Mouse (Mus musculus) right cerebral cortex, postnatal 36 days (tissue): ENCODE measurements around the gene Scp2.
"Not testable (repeated sequence)": the region's sequence is repeated elsewhere in the genome, so short reads cannot be mapped to it uniquely, and the experiment has no call there.

Experiments used
- DNase-seq, 2 experiments: peaks; one replicate each; pipeline ENCODE4 v3.0.0; 2022; ENCODE audit warnings: low spot score in 2 of 2, mixed read lengths in 1 of 2

Gene Scp2

DNA sequence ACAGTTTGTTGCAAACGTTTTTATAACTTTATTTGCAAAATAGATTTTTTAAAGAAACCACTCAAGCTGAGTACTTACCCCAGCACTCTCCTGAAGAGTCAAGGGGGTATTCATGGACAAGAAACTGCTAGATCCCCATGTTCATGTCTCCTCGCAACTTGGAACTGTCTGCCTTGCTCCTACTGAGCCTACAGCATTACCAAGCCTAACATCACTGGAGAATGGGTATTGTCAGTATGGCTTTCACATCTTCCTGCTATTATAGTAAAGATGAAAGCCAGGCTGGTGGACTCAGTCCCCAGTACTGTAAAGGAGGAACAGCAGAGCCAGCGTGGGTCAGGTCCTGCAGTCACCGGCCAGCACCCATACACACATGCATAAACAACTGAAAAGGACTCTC is 48.5 kb downstream of the Scp2 start, which contains the start of gene Podn:
Podn (minus strand) TSS at position 101 of the 400 bp plus-strand sequence.
- DNase-seq, result no peak

DNA sequence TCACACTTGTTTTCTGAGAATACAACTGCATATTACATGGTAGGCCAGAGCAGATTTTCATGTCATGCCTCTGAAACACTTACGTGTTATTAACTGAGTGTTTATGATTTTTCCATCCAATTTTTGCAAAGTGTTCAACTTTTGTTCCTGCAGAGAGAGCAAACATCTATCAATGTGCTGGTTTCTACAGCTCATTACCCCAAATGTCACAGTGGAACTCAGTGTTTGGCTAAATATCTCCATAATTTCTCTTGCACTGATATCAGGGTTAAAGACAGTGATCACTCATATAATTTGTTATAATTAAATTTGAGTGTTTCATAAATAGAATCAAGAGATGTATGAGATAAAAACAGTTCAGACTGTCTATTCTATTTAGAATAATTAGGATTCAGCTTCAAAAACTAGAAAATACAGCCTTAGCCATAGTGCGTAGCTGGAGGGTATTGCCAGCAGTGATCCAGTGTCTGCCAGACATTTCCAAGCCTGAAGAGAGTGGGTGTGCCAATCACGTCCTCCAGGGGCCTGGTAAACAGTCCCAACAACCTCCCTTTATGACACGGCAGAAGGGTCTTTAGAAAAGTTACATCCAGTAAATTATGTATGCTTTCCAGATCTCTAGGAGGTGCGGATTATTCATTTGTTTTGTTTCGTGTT is 51.9 kb downstream of the Scp2 start:
- no peak for DNase-seq

DNA sequence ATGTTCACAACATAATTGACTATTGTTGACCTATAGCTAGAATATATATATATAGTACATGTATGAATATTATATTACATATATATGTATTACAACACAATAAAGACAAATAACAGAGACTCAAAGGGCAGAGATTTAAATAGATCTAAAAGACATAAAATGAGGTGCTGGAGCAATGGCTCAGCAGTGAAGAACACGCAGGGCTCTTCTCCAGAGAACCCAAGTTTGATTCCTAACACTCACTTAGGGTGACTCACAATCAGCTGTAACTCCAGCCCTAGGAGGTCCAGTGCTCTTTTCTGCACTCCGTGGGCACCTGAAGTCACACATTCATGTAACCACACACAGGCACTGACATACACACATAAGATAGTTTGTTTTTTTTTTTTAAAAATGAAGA is 60.8 kb downstream of the Scp2 start:
- no peak for DNase-seq

DNA sequence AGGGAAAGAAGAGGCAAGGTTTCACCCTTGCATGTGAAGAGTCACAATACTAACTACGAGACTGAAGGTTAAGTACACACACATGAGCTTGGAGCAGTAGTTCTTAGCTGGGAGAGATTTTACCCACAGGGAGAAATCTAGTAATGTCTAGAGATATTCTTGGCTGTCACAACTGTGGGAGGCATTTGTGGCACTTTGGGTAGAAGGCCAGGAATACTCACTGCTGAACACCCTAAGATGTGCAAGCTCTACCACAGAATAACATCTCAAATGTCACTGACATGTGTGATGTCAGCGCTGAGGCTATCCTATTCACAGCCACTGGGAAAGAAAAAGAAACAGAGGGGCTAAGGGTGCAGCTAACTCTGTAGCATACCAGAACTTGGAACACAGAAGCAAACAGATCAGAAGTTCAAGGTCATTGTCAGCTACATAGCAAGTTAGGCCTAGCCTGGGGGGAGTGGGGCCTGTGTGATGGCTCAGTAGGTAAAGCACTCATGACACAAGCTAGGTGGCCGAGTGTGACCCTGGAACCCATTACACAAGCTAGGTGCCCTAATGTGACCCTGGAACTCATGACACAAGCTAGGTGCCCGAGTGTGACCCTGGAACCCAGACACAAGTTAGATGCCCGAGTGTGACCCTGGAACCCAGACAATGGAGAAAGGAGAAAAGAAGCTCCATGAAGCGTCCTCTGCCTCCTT is 61.6 kb downstream of the Scp2 start:
- no peak for DNase-seq

DNA sequence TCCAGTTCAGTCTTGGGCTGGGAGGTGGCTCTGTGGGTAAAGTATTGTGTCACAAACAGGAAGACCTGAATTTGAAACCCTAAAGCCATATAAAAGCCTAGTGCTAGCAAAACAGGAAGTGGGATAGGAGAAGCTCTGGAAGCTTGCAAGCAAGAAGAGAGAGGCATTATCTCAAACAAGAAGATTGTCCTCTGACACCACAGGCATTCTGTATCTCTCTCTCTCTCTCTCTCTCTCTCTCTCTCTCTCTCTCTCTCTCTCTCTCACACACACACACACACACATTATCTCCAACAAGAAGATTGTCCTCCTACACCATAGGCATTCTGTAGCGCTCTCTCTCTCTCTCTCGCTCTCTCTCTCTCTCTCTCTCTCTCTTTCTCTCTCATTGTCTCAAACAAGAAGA is 62.4 kb downstream of the Scp2 start:
- no peak for DNase-seq

DNA sequence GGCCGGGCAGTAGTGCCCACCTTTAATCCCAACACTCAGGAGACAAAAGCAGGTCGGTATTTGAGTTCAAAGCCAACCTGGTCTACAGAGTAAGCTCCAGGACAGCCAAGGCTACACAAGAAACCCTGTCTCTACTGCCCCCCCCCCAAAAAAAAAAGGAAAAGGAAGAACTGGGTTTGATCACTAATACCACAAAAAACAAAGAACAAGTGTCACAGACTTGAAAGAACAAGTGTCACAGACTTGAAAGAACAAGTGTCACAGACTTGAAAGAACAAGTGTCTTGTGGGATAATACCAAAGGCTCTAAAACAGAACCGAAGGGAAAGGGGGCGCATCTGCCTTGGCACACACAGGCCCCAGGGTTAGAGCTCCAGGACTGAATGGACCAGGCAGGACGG is 63.9 kb downstream of the Scp2 start:
- DNase-seq, result no peak

DNA sequence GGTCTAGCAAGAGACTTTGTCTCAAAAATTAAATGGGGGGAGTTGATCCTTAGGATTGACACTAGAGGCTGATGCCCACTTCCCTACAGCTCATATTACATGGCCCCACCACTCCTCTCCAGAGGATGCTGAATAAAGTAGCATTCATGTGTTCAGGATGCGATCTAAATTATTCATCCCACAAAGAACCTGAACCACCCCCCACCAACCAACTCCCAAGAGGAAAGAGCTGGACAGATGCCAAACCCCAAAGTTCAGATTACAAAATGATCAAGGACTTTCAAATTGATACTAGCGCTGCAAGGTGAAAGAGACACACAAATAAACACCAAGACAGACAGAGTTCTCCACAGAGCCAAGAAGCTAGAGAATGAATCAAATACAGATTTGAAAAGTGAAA is 65.0 kb downstream of the Scp2 start:
- no peak for DNase-seq

DNA sequence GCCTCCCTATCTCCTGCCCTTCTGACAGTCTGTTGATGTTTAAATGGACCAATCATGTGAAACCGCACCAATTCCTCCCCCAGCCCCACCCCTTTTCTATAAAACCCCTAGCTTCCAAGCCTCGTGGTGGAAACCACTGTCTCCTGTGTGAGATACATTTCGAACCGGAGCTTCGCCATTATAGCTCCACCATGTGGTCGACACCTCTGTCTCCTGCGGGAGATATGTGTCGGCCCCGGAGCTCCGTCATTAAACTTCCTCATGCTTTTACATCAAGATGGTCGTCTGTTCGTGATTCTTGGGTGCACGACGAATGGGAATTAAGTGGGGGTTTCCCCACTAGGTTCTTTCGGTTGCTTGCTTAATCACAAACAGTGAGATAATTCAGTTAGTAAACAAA is 65.6 kb downstream of the Scp2 start:
- DNase-seq, result not testable (repeated sequence)

DNA sequence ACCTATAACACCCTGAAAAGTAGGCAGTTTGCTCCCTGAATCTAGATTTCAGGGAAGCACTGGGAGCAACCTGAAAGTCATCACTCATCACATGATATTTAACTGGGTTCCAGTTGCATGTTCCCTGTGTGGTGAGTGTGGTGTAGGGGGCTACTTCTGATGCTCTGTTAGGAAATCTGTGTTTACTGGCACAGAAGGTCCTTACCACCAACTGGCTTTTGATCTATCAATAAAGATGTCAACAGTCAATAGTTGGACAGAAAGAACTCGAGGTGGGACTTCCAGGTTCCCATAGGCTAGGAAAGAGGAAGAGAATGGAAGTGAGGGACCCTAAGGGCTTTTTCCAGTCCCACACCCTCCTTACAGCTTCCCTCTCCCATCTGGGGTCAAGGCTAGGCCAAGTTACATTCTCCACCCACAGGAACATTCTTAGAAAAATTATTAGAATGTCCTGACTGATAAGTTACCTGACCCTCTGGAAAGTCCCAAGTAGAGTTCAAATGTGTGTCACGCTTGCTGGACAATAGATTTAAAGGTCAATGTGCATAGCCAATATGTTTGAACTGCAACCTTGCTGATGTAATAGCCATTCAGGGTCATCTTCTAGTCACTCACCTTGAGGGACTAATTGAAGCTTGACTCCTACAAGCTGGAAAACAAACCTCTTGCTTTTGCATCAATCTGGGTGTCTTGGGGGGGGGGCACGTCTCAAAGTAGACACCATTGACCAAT is 67.4 kb downstream of the Scp2 start:
- DNase-seq, result no peak

DNA sequence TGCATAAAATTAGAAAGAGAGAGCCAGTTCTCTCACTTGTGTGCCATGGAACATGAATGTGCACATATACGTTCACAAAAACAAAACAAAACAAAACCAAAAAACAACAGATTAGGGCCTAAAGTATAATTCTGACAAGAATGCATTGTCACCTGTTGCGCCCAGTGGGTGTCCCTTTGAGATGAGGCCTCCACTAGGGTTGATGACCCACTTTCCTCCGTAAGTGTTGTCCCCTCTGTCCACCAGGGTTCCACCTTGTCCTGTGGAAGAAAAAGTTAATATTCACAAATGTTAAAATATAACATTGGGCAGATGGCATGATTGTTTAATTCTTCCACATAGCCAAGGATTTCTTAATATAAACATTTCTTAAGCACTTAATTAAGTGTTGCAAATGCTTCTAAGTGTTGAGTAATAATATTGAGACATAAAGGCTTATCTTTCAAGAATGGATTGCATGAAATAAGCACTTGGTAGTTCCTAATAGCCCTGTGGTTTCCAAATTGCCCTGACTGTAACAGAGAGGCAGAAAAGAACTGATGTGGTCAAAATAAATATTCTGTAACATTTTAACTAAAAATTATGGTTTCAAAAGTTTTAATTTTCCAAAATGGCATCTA is 70.5 kb downstream of the Scp2 start:
- DNase-seq, result no peak

DNA sequence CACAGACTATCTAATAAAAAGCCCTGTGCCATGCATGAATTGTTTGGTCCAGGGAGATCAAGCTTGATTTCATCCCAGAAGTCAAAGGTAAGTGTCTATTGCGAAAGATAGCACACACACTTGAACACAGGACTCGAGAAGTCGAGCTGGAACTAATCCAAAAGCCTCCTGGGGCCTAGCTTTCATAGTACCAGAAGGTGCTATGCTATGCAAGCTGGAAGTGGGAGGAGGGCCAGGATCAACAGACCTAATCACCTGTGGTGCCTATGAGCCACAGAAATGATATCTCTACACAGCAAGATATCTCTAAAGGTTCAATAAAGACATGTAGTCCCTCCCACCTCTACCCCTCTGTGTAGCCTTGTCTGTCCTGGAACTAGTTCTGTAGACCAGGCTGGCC is 72.7 kb downstream of the Scp2 start:
- DNase-seq, result no peak

DNA sequence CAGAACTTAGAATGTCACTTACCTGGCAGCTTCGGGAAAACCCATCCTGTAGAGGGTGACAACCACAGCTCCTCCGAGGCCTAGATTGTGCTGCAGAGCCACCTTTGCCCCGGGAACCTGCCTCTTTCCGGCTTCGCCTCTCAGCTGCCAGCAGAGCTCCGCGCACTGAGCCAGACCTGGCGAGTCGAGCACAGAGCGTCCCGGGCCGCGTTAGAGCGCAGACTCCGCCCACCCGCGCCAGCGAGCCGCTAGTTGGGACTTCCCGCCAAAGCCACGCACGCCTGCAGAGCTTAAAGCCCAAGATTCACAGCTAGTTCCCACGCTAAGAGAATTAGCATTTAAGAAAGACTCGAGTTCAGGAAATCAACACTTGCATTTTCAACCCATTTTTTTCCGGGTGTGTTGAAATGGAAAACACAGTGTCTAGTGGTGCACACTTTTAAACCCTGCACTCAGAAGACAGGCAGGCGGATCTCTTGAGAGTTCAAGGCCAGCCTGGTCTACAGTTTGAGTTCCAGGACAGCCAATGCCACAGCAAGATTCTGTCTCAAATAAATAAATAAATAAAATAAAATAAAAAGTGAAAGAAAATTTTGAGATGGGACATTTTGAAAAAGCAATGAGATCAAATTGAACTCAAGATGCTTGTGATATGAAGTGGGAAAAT is 73.4 kb downstream of the Scp2 start:
- peak; percentile 90 to 94 for DNase-seq

DNA sequence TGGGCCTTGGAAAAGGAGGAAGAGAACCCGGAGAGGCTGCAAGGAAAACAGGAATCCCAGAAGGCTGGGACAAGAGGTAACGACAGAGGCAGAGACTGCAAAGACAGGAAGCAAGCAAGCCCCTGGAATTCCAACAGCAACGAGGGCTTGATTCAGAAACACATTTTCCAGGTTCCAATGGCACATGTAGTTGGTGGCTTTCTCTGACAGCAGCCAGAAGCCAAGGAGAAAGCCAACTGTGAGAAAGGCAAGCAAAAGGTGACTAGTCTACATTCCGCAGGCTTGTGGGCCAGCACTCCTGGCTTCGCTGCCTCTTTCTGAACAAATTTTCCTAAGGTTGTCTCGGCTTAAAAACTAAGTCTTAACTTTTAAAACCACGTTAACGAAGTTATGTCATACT is 74.1 kb downstream of the Scp2 start:
- DNase-seq, result no peak

DNA sequence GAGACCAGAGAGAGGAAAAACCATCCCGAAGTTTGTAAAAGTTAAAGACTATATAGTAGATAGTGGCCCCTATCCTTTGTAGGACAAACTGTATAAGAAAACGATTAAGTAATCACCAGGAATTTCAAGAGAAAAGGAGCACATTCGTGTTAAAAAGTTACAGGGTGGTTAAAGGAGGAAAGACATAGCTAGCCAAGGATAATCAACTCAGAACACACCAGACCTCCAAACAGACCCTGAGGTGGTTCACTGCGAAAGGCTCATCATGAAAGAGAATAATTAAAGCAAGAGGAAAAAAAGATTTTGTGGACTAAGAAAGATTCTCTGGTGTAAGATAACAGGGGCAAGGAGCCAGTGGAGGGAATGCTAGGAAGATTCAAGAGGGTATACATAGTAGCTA is 74.5 kb downstream of the Scp2 start:
- no peak for DNase-seq

DNA sequence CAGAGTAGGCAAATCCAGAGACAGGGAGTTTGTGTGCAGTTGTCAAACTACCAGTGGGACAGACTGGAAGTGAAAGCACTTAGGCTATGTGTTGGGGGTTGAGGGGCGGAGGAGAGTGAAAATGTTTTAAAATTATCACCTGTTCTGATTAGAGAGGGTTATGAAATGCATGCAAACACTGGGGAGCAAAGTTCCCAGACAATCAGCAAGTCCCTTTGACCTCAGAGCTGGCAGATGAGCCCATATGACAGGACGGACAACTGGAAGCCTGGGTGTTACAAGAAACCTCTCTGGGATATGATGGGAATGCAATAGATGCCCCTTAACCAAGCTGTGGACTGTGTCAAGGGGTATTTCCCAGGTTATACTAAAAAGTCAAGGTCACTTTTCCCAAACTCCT is 76.7 kb downstream of the Scp2 start:
- DNase-seq, result no peak

DNA sequence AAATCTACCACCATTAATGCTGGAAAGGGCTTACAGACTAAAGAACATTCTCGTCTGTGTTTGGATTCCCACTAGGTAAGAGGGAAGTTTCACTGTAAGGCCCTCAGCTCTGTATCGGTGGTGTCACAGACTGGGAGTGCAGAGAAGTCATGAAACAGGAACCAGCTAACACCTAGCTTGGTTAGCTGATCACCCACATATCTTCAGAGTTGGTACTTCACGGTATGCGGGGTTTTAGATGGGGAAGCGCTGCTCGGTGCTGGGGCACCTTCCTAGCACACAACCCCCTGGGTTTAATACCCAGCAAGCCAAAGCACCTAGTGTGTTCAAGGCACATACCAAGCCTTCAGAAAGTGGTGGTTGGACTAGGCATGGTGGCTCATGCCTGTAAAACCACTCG is 77.5 kb downstream of the Scp2 start:
- no peak for DNase-seq

DNA sequence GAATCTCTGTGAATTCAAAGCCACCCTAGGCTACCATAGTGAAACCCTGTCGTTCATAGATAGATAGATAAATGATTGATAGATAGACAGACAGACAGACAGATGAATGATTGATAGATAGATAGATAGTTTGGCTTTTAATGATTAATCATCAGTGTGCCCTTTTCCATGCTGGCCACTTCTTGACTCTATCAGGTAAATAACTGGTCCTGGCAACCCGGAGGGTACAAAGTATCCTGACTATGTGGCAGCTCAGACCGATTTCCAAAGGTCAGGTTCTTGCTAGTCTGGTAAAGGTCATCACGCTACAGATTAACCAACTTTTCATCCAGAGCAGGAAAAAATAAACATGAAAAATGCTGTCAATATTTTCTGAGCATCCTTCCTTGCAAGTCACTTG is 78.2 kb downstream of the Scp2 start:
- no peak for DNase-seq

DNA sequence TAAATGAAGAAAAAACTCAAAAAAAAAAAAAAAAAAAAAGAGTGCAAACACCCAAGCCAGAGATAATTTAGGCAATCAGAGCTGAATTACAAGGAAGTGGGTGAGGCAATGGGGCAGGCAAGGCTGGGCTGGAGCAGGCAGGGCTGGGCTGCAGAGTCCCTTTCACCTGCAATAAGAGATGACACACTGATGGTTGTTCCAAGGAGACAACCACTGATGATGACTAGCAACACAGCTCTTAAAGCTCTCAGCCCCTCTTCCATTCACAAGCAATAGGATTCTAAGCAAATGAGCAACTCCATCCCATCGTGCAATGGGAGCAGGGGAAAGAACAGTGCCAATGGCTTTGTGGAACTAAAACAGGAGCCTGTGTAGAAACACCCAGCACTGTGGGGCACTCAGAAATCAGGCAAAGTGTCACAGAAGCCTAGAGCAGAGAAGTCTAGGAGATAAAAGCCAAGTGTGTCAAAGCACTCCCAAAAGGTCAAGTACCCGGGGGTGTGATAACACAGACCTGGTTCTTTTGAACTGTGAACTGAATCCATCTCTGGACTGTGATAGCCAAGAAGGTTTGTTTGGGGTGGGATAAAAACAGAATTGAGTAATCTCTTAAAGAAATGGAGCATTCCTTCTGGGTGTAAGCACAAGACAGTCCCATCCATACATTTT is 79.5 kb downstream of the Scp2 start:
- DNase-seq, result no peak

DNA sequence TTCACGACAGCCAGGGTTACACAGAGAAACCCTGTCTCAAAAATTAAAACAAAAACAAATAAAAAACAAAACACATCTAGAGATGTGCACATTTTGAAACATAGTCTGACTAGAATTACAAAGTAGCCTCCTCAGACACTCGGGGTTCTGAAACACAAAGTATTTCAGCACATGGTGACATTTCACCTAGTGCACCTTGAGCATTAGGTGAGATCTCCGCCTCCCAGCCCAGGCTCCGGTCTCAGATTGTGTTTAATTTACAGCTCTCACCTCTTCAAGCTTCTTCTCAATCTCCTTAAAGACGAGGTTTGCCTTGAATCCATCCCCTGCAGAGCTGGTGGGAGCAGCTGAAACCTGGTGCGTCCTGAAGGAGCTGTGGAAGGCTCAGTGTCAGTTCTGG is 81.2 kb downstream of the Scp2 start:
- DNase-seq, result no peak

DNA sequence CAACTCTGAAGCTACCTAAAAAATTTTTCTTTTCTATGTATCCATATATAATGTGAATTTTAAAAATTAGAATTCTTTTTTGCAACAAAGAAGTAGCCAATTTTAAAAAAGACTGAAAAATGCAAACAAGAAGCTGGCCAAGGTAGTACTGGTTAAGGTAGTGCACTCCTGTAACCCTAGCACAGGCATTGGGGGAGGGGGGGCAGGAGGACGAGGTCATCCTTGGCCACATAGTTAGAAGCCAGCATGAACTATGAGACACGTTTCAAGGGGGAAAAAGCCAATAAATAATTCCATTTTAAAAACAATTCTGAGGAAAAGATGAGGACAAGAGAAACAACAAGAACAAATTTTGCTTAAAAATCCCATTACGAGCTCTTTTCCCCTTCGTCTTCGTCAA is 82.3 kb downstream of the Scp2 start:
- no peak for DNase-seq

DNA sequence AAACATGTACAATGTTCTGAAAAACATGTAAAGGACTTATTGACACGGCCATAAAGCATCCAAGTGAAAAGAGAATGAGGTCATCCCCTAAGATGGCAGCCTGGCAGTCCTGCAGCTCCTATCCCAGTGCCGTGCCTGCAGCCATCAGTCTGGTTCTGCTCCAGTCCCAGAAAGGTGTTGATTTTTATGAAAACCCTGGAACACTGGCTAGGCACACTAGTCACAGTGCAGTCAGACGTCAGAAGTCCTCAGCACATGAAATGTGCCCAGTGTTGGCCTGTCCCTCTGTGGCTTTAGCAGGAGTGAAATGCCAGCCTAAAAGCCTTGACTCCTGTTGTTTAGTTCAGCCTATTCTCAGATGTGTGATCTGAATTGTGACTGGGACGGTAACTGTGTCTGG is 84.0 kb downstream of the Scp2 start:
- no peak for DNase-seq
